Mouse (Mus musculus) forebrain, embryonic 14.5 days (tissue): ENCODE measurements around the gene Celf1. TPM values are rescaled to one million over a fixed set of nuclear protein-coding genes. Genes with fewer than 3 reads are reported as not detected.
"Not testable (repeated sequence)": the region's sequence is repeated elsewhere in the genome, so short reads cannot be mapped to it uniquely, and the experiment has no call there.

Source experiments
- ATAC-seq: fragments of 200-750 bp; cut with Nextera tagmentation; 2 replicates; pipeline ENCODE4 v1.8.0; 2017; ENCODE audit warnings: mild to moderate bottlenecking, moderate library complexity
- DNase-seq: peaks from one replicate; pipeline ENCODE4 v3.0.0-alpha.2; 2015; ENCODE audit warnings: low spot score
- H3K27ac ChIP-seq: fragments of 300-500 bp; sonication (generic); 2 replicates; pipeline ENCODE4 v1.5.1; 2014; ENCODE audit warnings: low read depth, mild to moderate bottlenecking, control low read depth, low read length, moderate library complexity
- H3K27me3 ChIP-seq: fragments of 300-500 bp; sonication (generic); replicated peaks from 2 replicates; pipeline ENCODE4 v1.6.1; 2014; ENCODE audit warnings: low read length, control low read depth, mixed read lengths; ENCODE audit not compliant: control insufficient read depth, insufficient read depth
- H3K36me3 ChIP-seq: fragments of 300-500 bp; sonication (generic); 2 replicates; pipeline ENCODE4 v1.6.1; 2014; ENCODE audit warnings: low read length, control low read depth; ENCODE audit not compliant: control insufficient read depth, insufficient read depth
- H3K4me1 ChIP-seq: fragments of 300-500 bp; sonication (generic); 2 replicates; pipeline ENCODE4 v1.6.1; 2014; ENCODE audit warnings: antibody characterized with exemption, low read length, control low read depth; ENCODE audit not compliant: control insufficient read depth, insufficient read depth
- H3K4me2 ChIP-seq: fragments of 300-500 bp; sonication (generic); 2 replicates; pipeline ENCODE4 v1.6.1; 2014; ENCODE audit warnings: mild to moderate bottlenecking, control low read depth, low read length
- H3K4me3 ChIP-seq: fragments of 300-500 bp; sonication (generic); 2 replicates; pipeline ENCODE4 v1.5.1; 2014; ENCODE audit warnings: low read depth, low read length, control low read depth
- H3K9ac ChIP-seq: fragments of 300-500 bp; sonication (generic); 2 replicates; pipeline ENCODE4 v1.6.1; 2014; ENCODE audit warnings: mild to moderate bottlenecking, low read length, control low read depth, moderate library complexity
- H3K9me3 ChIP-seq: fragments of 300-500 bp; sonication (generic); replicated peaks from 2 replicates; pipeline ENCODE4 v1.6.1; 2016; ENCODE audit warnings: low read length, control low read depth, mixed read lengths; ENCODE audit not compliant: control insufficient read depth
- WGBS: fragments of 180-500 bp; shearing (Covaris S2); extraction: QIAGEN DNeasy Blood & Tissue Kit; methylation state at CpG from one replicate; pipeline ENCODE4 v1.1.7; 2014; 5-methylcytosine and 5-hydroxymethylcytosine counted together
- polyA plus RNA-seq: library from polyadenylated mRNA; unstranded; fragments of >200 nt; fragmentation: Nextera tagmentation; extraction: Ambion mirVana; gene quantifications from 2 replicates; pipeline ENCODE4 v1.2.1, GENCODE M21; 2014

The Celf1 gene
- polyA plus RNA-seq, 1 experiment from 2014 or later: 76.4 TPM

GRCm38 (mm10) chr2:91022266-91022665 is 82.1 kb downstream of the Celf1 start:
- H3K27me3 ChIP-seq, H3K9me3 ChIP-seq, DNase-seq, H3K9ac ChIP-seq, H3K4me2 ChIP-seq, ATAC-seq, H3K4me1 ChIP-seq, H3K27ac ChIP-seq, H3K4me3 ChIP-seq: not testable (repeated sequence)
- WGBS: 98% methylated on average over 7 of the region's 7 CpGs
- H3K36me3 ChIP-seq: peaks cover 18% of the 10 kb centered on the region

GRCm38 (mm10) chr2:91023131-91023530 is 82.9 kb downstream of the Celf1 start:
- Histone ChIP-seq H3K4me1 (no peaks in the 10 kb centered on the region), H3K9me3 (no peaks in the 10 kb centered on the region), H3K4me2 (no peak overlapping the region), H3K27me3 (no peaks in the 10 kb centered on the region), H3K9ac (no peak overlapping the region), H3K27ac (no peak overlapping the region), H3K36me3 (peaks cover 15% of the 10 kb centered on the region), H3K4me3 (no peak overlapping the region)
- DNase-seq (no peak), ATAC-seq (no peak)
- WGBS: 69% methylated on average over 2 of the region's 2 CpGs

GRCm38 (mm10) chr2:91023956-91024355 is 83.8 kb downstream of the Celf1 start:
- H3K9me3 ChIP-seq: no peaks in the 10 kb centered on the region
- no peak overlapping the region for H3K9ac ChIP-seq
- H3K36me3 ChIP-seq: peaks cover 15% of the 10 kb centered on the region
- H3K27me3 ChIP-seq: no peaks in the 10 kb centered on the region
- no peak overlapping the region for H3K27ac ChIP-seq
- 100% methylated on average over 1 of the region's 1 CpGs for whole genome bisulfite sequencing
- H3K4me2 ChIP-seq: no peak overlapping the region
- ATAC-seq (no peak), DNase-seq (no peak)
- H3K4me1 ChIP-seq: no peaks in the 10 kb centered on the region
- no peak overlapping the region for H3K4me3 ChIP-seq

- no peak overlapping the region for H3K27ac ChIP-seq
- no peak for DNase-seq
- H3K9me3 ChIP-seq: no peaks in the 10 kb centered on the region
- ATAC-seq: no peak
- 82% methylated on average over 1 of the region's 1 CpGs for WGBS
- no peak overlapping the region for H3K9ac ChIP-seq
- H3K4me1 ChIP-seq: no peaks in the 10 kb centered on the region
- no peak overlapping the region for H3K4me2 ChIP-seq
- H3K27me3 ChIP-seq: no peaks in the 10 kb centered on the region
- peaks cover 8% of the 10 kb centered on the region for H3K36me3 ChIP-seq
- H3K4me3 ChIP-seq: no peak overlapping the region
Measured at GRCm38 (mm10) chr2:91025081-91025516, 84.9 kb downstream of the Celf1 start.

GRCm38 (mm10) chr2:91026491-91026890 is 86.3 kb downstream of the Celf1 start:
- DNase-seq (no peak), ATAC-seq (no peak)
- Histone ChIP-seq H3K4me1 (no peaks in the 10 kb centered on the region), H3K4me3 (no peak overlapping the region), H3K36me3 (no peaks in the 10 kb centered on the region), H3K27me3 (no peaks in the 10 kb centered on the region), H3K9me3 (no peaks in the 10 kb centered on the region), H3K9ac (no peak overlapping the region), H3K4me2 (no peak overlapping the region), H3K27ac (no peak overlapping the region)
- 82% methylated on average over 1 of the region's 1 CpGs for WGBS

- no peak for DNase-seq
- 86% methylated on average over 9 of the region's 9 CpGs for WGBS
- Histone ChIP-seq H3K4me2 (no peak overlapping the region), H3K9me3 (no peaks in the 10 kb centered on the region), H3K9ac (no peak overlapping the region), H3K4me3 (no peak overlapping the region), H3K36me3 (no peaks in the 10 kb centered on the region), H3K27ac (no peak overlapping the region), H3K4me1 (no peaks in the 10 kb centered on the region), H3K27me3 (no peaks in the 10 kb centered on the region)
- no peak for ATAC-seq
Measured at GRCm38 (mm10) chr2:91027391-91028214, 87.4 kb downstream of the Celf1 start.

- no peaks in the 10 kb centered on the region for H3K36me3 ChIP-seq
- no peak for ATAC-seq
- 88% methylated on average over 4 of the region's 4 CpGs for WGBS
- H3K9me3 ChIP-seq: no peaks in the 10 kb centered on the region
- no peak overlapping the region for H3K4me2 ChIP-seq
- H3K27ac ChIP-seq: no peak overlapping the region
- no peak for DNase-seq
- no peaks in the 10 kb centered on the region for H3K4me1 ChIP-seq
- H3K27me3 ChIP-seq: no peaks in the 10 kb centered on the region
- H3K4me3 ChIP-seq: no peak overlapping the region
- no peak overlapping the region for H3K9ac ChIP-seq
Measured at GRCm38 (mm10) chr2:91031216-91031615, 91.0 kb downstream of the Celf1 start.

- Histone ChIP-seq H3K27me3 (no peaks in the 10 kb centered on the region), H3K36me3 (no peaks in the 10 kb centered on the region), H3K9ac (no peak overlapping the region), H3K4me2 (no peak overlapping the region), H3K27ac (no peak overlapping the region), H3K9me3 (no peaks in the 10 kb centered on the region), H3K4me3 (no peak overlapping the region), H3K4me1 (no peaks in the 10 kb centered on the region)
- 19% methylated on average over 3 of the region's 3 CpGs for WGBS
- DNase-seq (no peak), ATAC-seq (no peak; the same call in 1 of the 2 replicates)
Measured at GRCm38 (mm10) chr2:91033000-91033399, 92.8 kb downstream of the Celf1 start.

GRCm38 (mm10) chr2:91035385-91035784 is 95.2 kb downstream of the Celf1 start, which contains the start of gene Rapsn:
TSS of gene Rapsn (plus strand) at chr2:91035620.
- Histone ChIP-seq H3K27ac (no peak within 1 kb of the TSS), H3K4me1 (no peaks in the 10 kb centered on the region), H3K27me3 (no peaks in the 10 kb centered on the region), H3K4me3 (no peak within 1 kb of the TSS), H3K9me3 (no peaks in the 10 kb centered on the region), H3K36me3 (no peaks in the 10 kb centered on the region), H3K4me2 (no peak within 1 kb of the TSS), H3K9ac (no peak within 1 kb of the TSS)
- no peak for ATAC-seq
- no peak for DNase-seq
- WGBS: 73% methylated on average over 9 of the region's 9 CpGs
